Mouse (Mus musculus) hematopoietic stem cell, adult 5-6 weeks (primary cell): Measurements from ENCODE around the gene Psma6. TPM values are rescaled to one million over a fixed set of nuclear protein-coding genes. Genes with fewer than 3 reads are reported as not detected.
A peak's percentile ranks its signal among the peaks of the same experiment; 100 is the strongest.

Source experiments
- ATAC-seq, 2 experiments: fragments of 125-278 bp in 1 of 2; replicated peaks in 1 of 2; 2 replicates each; pipeline ENCODE4 v1.8.0; 2016 to 2017; ENCODE audit warnings: inconsistent platforms in 2 of 2, mild to moderate bottlenecking in 2 of 2, moderate number of reproducible peaks in 2 of 2, low read depth in 1 of 2, moderate TSS enrichment in 1 of 2; ENCODE audit not compliant: low FRiP score in 2 of 2, poor library complexity in 2 of 2, severe bottlenecking in 2 of 2, insufficient read depth in 1 of 2, low TSS enrichment in 1 of 2
- total RNA-seq: library from RNA; stranded (forward); fragments of 172-1452, 232-1000 nt; gene quantifications from 2 replicates; pipeline ENCODE4 v1.2.3, GENCODE M21; 2017

The Psma6 gene
- total RNA-seq, 1 experiment from 2014 or later: 263 TPM

GRCm38 (mm10) chr12:55448457-55448856 lies 64.4 kb downstream of the Psma6 start:
- no peak for ATAC-seq

- ATAC-seq: no peak
Measured at GRCm38 (mm10) chr12:55449048-55449447, 65.0 kb downstream of the Psma6 start.

- peak in 1 of 2 experiments; percentile 18; a peak in 1 of 4 replicates for ATAC-seq
Measured at GRCm38 (mm10) chr12:55450421-55450820, 66.4 kb downstream of the Psma6 start.

- ATAC-seq: no peak
Measured at GRCm38 (mm10) chr12:55452839-55453238, 68.8 kb downstream of the Psma6 start.

GRCm38 (mm10) chr12:55453924-55454323 lies 69.9 kb downstream of the Psma6 start:
- no peak for ATAC-seq

GRCm38 (mm10) chr12:55455206-55455605 lies 71.2 kb downstream of the Psma6 start:
- no peak for ATAC-seq

GRCm38 (mm10) chr12:55456136-55456535 lies 72.1 kb downstream of the Psma6 start:
- no peak for ATAC-seq

GRCm38 (mm10) chr12:55456893-55457292 lies 72.9 kb downstream of the Psma6 start:
- ATAC-seq: no peak

- peak; percentile 44 to 57; a peak in 1 of 4 replicates for ATAC-seq
Measured at GRCm38 (mm10) chr12:55459739-55460138, 75.7 kb downstream of the Psma6 start.

- ATAC-seq: no peak
Measured at GRCm38 (mm10) chr12:55460900-55461299, 76.9 kb downstream of the Psma6 start.

GRCm38 (mm10) chr12:55461767-55462166 lies 77.7 kb downstream of the Psma6 start:
- ATAC-seq: no peak

GRCm38 (mm10) chr12:55462456-55462855 lies 78.4 kb downstream of the Psma6 start:
- no peak for ATAC-seq

GRCm38 (mm10) chr12:55463087-55463486 lies 79.1 kb downstream of the Psma6 start:
- no peak for ATAC-seq

- peak in 1 of 2 experiments; percentile 29; a peak in 1 of 4 replicates for ATAC-seq
Measured at GRCm38 (mm10) chr12:55463992-55464845, 80.2 kb downstream of the Psma6 start.

- ATAC-seq: 0 out of 4 replicates have a peak, but pooled peaks of 1 of the 2 experiments have one; percentile 6
Measured at GRCm38 (mm10) chr12:55464846-55465361, 80.9 kb downstream of the Psma6 start.

GRCm38 (mm10) chr12:55465401-55465983 lies 81.5 kb downstream of the Psma6 start:
- peak; percentile 62 to 70 for ATAC-seq

- peak in 1 of 2 experiments; percentile 23; a peak in 1 of 4 replicates for ATAC-seq
Measured at GRCm38 (mm10) chr12:55466088-55466701, 82.2 kb downstream of the Psma6 start.

GRCm38 (mm10) chr12:55466816-55467215 lies 82.8 kb downstream of the Psma6 start:
- peak in 1 of 2 experiments; percentile 38; a peak in 2 of 4 replicates for ATAC-seq
